23 mouse cellular contexts compared by ENCODE assay signal in the genomic region with DNA sequence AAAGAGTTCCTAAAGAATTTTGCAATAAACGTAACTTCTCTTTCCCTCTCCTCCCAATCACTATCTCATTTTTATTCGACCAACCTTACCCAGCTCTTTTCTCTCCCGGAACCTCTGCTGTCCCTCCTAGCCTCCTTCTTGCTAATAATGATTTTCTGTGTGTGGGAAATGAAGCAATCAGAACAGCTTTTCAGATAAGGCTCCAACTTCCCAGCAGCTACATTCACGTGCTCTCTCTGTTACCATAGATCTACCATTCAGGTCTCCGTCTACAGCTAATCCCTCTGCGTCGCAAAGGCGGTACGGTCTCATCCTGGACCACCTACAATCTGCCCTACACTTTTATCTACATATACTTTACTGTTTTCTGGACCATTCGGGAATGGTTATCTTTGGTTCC. TPM values are rescaled to one million over a fixed set of nuclear protein-coding genes. Genes with fewer than 3 reads are reported as not detected.
DNase-seq lines count a peak whose midpoint lies in the region; ATAC-seq and TF ChIP-seq lines count a peak whose summit lies in the region.
"Had no signal": no experiment of that assay in that cellular context is flagged by ENCODE, and none has a peak within 500 bp of the region (broad histone marks: within the 10 kb centered on the region; RNA-seq: fewer than 3 reads in every experiment).

No protein-coding gene starts in this region.

- H3K9ac ChIP-seq in midbrain, postnatal 0 days (replicated peaks; ENCODE audit: low read length, poor library complexity, severe bottlenecking): no peak overlapping the region
- H3K9ac ChIP-seq: embryonic facial prominence, embryonic 13.5 days; forebrain, embryonic 15.5 days; hindbrain, embryonic 12.5 days; hindbrain, embryonic 15.5 days had no signal

- H3K4me3 ChIP-seq in midbrain, embryonic 10.5 days: no peak overlapping the region
- H3K4me3 ChIP-seq in midbrain, postnatal 0 days (ENCODE audit: low read depth, low read length): no peak overlapping the region
- H3K4me3 ChIP-seq: embryonic facial prominence, embryonic 10.5 days; embryonic facial prominence, embryonic 13.5 days; erythroblast, embryonic 14.5 days; forebrain, embryonic 15.5 days; hindbrain, embryonic 12.5 days; hindbrain, embryonic 15.5 days had no signal

- WGBS in midbrain, embryonic 10.5 days: 45% methylated on average over 10 of the region's 10 CpGs
- WGBS in midbrain, postnatal 0 days: 40% methylated on average over 10 of the region's 10 CpGs

- TF ChIP-seq CTCF in midbrain, postnatal 0 days (IDR thresholded peaks at IDR 0.05): no peak

- peak; percentile 14 for DNase-seq in embryo, embryonic 10 days (ENCODE audit: low spot score)
- DNase-seq in embryo, embryonic 11 days: no peak
- peak; percentile 12 for DNase-seq in midbrain, embryonic 10.5 days (ENCODE audit: low spot score)
- DNase-seq in midbrain, postnatal 0 days (ENCODE audit: low spot score): no peak
- peak; percentile 33 for DNase-seq in retina, postnatal 1 day
- DNase-seq in retina, embryonic 14.5 days (ENCODE audit: low spot score): no peak
- no peak for DNase-seq in gastrocnemius, postnatal 10 days
- DNase-seq: adrenal gland, adult 8-10 months; adrenal gland, postnatal 25 days; cerebellum, adult 18-20 months; cerebellum, adult 9-10 months; cerebellum, postnatal 14 days; gastrocnemius, postnatal 14 days; heart, adult 11 months had no signal

- ATAC-seq in midbrain, postnatal 0 days (ENCODE audit: low FRiP score): no peak
- ATAC-seq in megakaryocyte, adult 5-6 weeks (ENCODE audit: poor library complexity, severe bottlenecking): no peak
- ATAC-seq: activated CD4-positive, CD25-positive, alpha-beta regulatory T cell, adult 4 months; forebrain, embryonic 15.5 days had no signal

- no peak overlapping the region for H3K4me2 ChIP-seq in midbrain, postnatal 0 days (ENCODE audit: low read depth, low read length, poor library complexity, severe bottlenecking)
- H3K4me2 ChIP-seq: embryonic facial prominence, embryonic 13.5 days; forebrain, embryonic 15.5 days; heart, embryonic 11.5 days; hindbrain, embryonic 12.5 days; hindbrain, embryonic 15.5 days had no signal

- H3K27me3 ChIP-seq in midbrain, embryonic 10.5 days (ENCODE audit: low read depth, poor library complexity, severe bottlenecking): no peaks in the 10 kb centered on the region
- no peaks in the 10 kb centered on the region for H3K27me3 ChIP-seq in midbrain, postnatal 0 days (ENCODE audit: insufficient read depth, low read length)
- H3K27me3 ChIP-seq: embryonic facial prominence, embryonic 13.5 days; forebrain, embryonic 15.5 days; hindbrain, embryonic 12.5 days; hindbrain, embryonic 15.5 days had no signal

- no peak overlapping the region for H3K27ac ChIP-seq in midbrain, embryonic 10.5 days (replicated peaks)
- no peak overlapping the region for H3K27ac ChIP-seq in midbrain, postnatal 0 days (ENCODE audit: low read depth, low read length)
- H3K27ac ChIP-seq: embryonic facial prominence, embryonic 10.5 days; embryonic facial prominence, embryonic 13.5 days; forebrain, embryonic 15.5 days; hindbrain, embryonic 12.5 days; hindbrain, embryonic 15.5 days had no signal

- H3K36me3 ChIP-seq in midbrain, embryonic 10.5 days: no peaks in the 10 kb centered on the region
- H3K36me3 ChIP-seq in midbrain, postnatal 0 days (ENCODE audit: insufficient read depth, low read length): no peaks in the 10 kb centered on the region
- H3K36me3 ChIP-seq: embryonic facial prominence, embryonic 10.5 days; embryonic facial prominence, embryonic 13.5 days; forebrain, embryonic 15.5 days; hindbrain, embryonic 12.5 days; hindbrain, embryonic 15.5 days had no signal

- H3K9me3 ChIP-seq in midbrain, embryonic 10.5 days (replicated peaks): no peaks in the 10 kb centered on the region
- H3K9me3 ChIP-seq in midbrain, postnatal 0 days (ENCODE audit: low read length): no peaks in the 10 kb centered on the region
- H3K9me3 ChIP-seq: embryonic facial prominence, embryonic 10.5 days; embryonic facial prominence, embryonic 13.5 days; forebrain, embryonic 15.5 days; hindbrain, embryonic 12.5 days; hindbrain, embryonic 15.5 days had no signal

- H3K4me1 ChIP-seq in midbrain, embryonic 10.5 days: peaks cover 9% of the 10 kb centered on the region
- H3K4me1 ChIP-seq in midbrain, postnatal 0 days (ENCODE audit: insufficient read depth, low read length): no peaks in the 10 kb centered on the region
- H3K4me1 ChIP-seq: embryonic facial prominence, embryonic 13.5 days; forebrain, embryonic 15.5 days; hindbrain, embryonic 12.5 days; hindbrain, embryonic 15.5 days had no signal

RNA-seq across cellular contexts. Expression of a gene that starts 8.8 kb away (rescaled TPM):
- polyA plus RNA-seq in midbrain, embryonic 10.5 days (2016; fragmentation: Nextera tagmentation; extraction: Ambion mirVana): 304 and 308 TPM in 2 replicates
- 36.4 and 68.0 TPM in 2 replicates for total RNA-seq in midbrain, postnatal 0 days (2014; rRNA removed)
- polyA plus RNA-seq in midbrain, postnatal 0 days (2015; fragmentation: Nextera tagmentation; extraction: Ambion mirVana): 405 and 414 TPM in 2 replicates
- 189 and 197 TPM in 2 replicates for total RNA-seq in megakaryocyte, adult 5-6 weeks (2015)
- total RNA-seq in megakaryocyte, adult 5-6 weeks (2017): 139 and 187 TPM in 2 replicates
- total RNA-seq in gastrocnemius, postnatal 10 days (2021): 100 to 1,000 TPM; 332 to 384 TPM

Comparison
In these comparisons a context has a peak if more than half of its experiments do, and no peak if none do; other contexts are left out.
1. DNase-seq: peak in embryo, embryonic 10 days (single experiment), midbrain, embryonic 10.5 days (single experiment) and retina, postnatal 1 day (single experiment); none in embryo, embryonic 11 days (single experiment), midbrain, postnatal 0 days (single experiment), retina, embryonic 14.5 days (single experiment) and gastrocnemius, postnatal 10 days (single experiment).